Mouse (Mus musculus) bone marrow macrophage, adult 2 months (primary cell): Measurements from ENCODE around the gene Tmem274. TPM values are rescaled to one million over a fixed set of nuclear protein-coding genes. Genes with fewer than 3 reads are reported as not detected.
"Not testable (repeated sequence)": the region's sequence is repeated elsewhere in the genome, so short reads cannot be mapped to it uniquely, and the experiment has no call there.

Experiments
- H3K27ac ChIP-seq: 2 replicates; pipeline ENCODE4 v1.5.1; 2012; ENCODE audit warnings: low read depth, low read length; ENCODE audit not compliant: insufficient read depth
- H3K4me1 ChIP-seq: 2 replicates; pipeline ENCODE4 v1.6.1; 2012; ENCODE audit warnings: low read length; ENCODE audit not compliant: control insufficient read depth, insufficient read depth
- H3K4me3 ChIP-seq: 2 replicates; pipeline ENCODE4 v1.5.1; 2012; ENCODE audit warnings: mild to moderate bottlenecking, low read length, moderate library complexity; ENCODE audit not compliant: insufficient read depth
- CTCF ChIP-seq: IDR thresholded peaks from 2 replicates; pipeline ENCODE4 v1.5.1; 2012; ENCODE audit warnings: low read depth, mild to moderate bottlenecking, low read length, moderate library complexity
- POLR2A ChIP-seq: IDR thresholded peaks from 2 replicates; pipeline ENCODE4 v1.6.1; 2012; ENCODE audit warnings: mild to moderate bottlenecking, low read depth, low read length, borderline replicate concordance
- polyA plus RNA-seq: library from polyadenylated mRNA; stranded (reverse); fragments of >200 nt; gene quantifications from 2 replicates; pipeline ENCODE4 v1.2.4, GENCODE M21; 2012; ENCODE audit not compliant: missing spikeins, insufficient read depth, insufficient read length

Tmem274 gene
- polyA plus RNA-seq: not detected in 2 replicates

DNA sequence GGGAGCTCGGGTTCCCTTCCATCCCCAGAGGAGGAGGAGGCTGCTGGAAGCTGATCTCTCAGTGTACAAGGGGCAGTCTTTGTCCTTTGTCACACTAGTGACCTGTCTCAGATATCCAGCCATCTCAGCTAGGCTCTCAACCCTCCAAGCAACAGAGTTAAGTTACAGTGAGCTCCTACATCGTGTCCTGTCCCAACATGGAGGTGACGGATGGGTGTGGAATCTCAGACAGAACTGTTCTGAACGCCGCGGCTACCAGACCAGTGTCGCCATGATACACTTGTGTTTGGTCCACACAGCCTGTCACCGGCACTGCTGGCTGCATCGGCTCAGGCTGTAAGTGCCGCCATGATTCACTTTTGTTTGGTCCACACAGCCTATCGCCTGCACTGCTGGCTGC, at the start of gene Tmem274:
TSS of gene Tmem274 (plus strand) at position 301 of the 400 bp plus-strand sequence.
- no peaks in the 10 kb centered on the region for H3K4me1 ChIP-seq
- H3K27ac ChIP-seq: no peak within 1 kb of the TSS
- H3K4me3 ChIP-seq: no peak within 1 kb of the TSS
- no peak for TF ChIP-seq CTCF
- no peak for TF ChIP-seq POLR2A

GRCm38 (mm10) chr4:149429592-149429991, 47.6 kb upstream of the Tmem274 start:
- TF ChIP-seq CTCF: no peak
- TF ChIP-seq POLR2A: no peak
- Histone ChIP-seq H3K4me1 (0 out of 2 replicates have a peak, but pooled peaks cover 2% of the 10 kb centered on the region), H3K27ac (no peak overlapping the region), H3K4me3 (no peak overlapping the region)

DNA sequence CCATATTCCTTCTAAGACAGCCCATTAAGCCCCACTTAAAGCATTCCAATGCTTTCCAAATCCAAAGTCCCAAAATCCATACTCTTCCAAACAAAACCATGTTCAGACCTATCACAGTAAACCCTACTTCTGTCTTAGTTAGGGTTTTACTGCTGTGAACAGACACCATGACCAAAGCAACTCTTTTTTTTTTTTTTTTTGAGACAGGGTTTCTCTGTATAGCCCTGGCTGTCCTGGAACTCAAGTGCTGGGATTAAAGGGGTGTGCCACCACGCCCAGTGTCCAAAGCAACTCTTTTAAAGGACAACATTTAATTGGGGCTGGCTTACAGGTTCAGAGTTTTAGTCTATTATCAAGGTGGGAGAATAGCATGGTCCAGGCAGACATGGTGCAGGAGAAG, 45.3 kb upstream of the Tmem274 start:
- H3K4me3 ChIP-seq, H3K4me1 ChIP-seq, H3K27ac ChIP-seq: not testable (repeated sequence)

DNA sequence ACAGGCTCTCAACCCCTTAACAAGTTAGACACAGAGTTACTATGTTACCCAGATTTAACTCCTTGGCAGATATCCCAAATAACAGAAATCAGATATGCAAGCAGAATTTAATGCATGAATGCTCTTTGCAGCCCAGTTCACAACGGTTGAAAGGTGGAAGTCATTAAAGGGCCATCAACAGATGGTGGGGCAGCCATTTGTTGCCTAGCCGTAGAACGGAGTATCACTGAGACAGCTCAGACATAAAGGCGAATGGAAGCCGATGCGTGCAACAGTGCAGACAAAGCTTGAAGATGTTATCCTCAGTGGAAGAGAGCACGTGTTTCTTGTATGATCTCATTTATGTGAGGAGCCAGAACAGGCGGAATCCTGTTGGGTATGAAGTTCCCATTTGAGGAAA, 36.6 kb upstream of the Tmem274 start:
- no peak overlapping the region for H3K4me3 ChIP-seq
- TF ChIP-seq CTCF: no peak
- no peak for TF ChIP-seq POLR2A
- H3K27ac ChIP-seq: no peak overlapping the region
- peaks cover 19% of the 10 kb centered on the region for H3K4me1 ChIP-seq

DNA sequence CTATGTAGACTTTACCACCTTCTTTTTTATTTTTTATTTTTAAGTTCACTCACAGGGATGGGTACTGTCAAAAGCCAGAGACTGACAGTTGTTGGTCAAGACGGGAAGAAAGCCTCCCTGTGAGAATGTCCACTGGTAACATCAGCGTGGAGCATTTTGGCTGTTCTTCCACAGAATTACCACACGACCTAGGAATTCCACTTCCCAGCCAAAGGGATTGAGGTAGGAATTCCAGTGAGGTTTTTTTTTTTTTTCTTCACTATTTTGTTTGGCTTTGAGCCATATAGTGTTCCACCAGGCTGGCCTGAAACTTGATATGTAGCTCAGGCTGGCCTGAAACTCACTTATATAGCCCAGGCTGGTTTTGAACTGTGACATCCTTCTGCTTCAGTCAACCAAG, 34.7 kb upstream of the Tmem274 start:
- no peak for TF ChIP-seq CTCF
- Histone ChIP-seq H3K4me1 (peaks cover 28% of the 10 kb centered on the region), H3K27ac (no peak overlapping the region), H3K4me3 (no peak overlapping the region)

- peaks cover 25% of the 10 kb centered on the region for H3K4me1 ChIP-seq
- peak overlapping the region; percentile 85; the same call in 1 of the 2 replicates for H3K27ac ChIP-seq
- H3K4me3 ChIP-seq: no peak overlapping the region; the same call in 1 of the 2 replicates
- TF ChIP-seq CTCF: no peak
- TF ChIP-seq POLR2A: no peak
These were observed 32.7 kb upstream of the Tmem274 start for GRCm38 (mm10) chr4:149444465-149444864.

- H3K4me1 ChIP-seq: peaks cover 19% of the 10 kb centered on the region
- H3K27ac ChIP-seq: peak overlapping the region; percentile 85
- H3K4me3 ChIP-seq: peak overlapping the region; percentile 52
- no peak for TF ChIP-seq CTCF
- 0 out of 2 replicates have a peak, but pooled peaks have one; percentile 48 for TF ChIP-seq POLR2A
These were observed 32.0 kb upstream of the Tmem274 start for GRCm38 (mm10) chr4:149444964-149445701.

DNA sequence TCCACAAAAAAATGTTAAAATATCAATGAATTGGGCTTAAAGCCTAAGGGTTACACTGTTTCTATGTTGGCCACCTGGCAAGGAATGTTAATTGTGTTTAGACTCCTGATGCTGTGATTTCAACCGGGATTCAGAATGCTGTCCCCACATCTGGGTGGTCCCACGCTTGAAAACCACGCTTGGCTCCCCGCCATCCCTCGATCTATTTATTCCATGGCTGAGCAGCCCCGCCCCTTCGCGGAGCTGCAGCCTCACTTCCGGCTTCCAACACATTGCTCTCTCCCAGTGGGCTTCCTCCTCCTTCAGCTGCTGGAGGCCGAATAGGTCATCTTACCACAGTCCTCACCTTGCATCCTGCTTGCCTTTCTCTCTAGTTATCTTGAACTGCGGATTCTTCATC, 31.3 kb upstream of the Tmem274 start:
- Histone ChIP-seq H3K27ac (peak overlapping the region; percentile 85), H3K4me1 (peaks cover 17% of the 10 kb centered on the region), H3K4me3 (no peak overlapping the region)
- TF ChIP-seq POLR2A: no peak
- no peak for TF ChIP-seq CTCF

GRCm38 (mm10) chr4:149446309-149446708, 30.9 kb upstream of the Tmem274 start:
- TF ChIP-seq POLR2A (no peak), CTCF (no peak)
- peak overlapping the region; percentile 85 for H3K27ac ChIP-seq
- peaks cover 17% of the 10 kb centered on the region for H3K4me1 ChIP-seq
- no peak overlapping the region for H3K4me3 ChIP-seq

DNA sequence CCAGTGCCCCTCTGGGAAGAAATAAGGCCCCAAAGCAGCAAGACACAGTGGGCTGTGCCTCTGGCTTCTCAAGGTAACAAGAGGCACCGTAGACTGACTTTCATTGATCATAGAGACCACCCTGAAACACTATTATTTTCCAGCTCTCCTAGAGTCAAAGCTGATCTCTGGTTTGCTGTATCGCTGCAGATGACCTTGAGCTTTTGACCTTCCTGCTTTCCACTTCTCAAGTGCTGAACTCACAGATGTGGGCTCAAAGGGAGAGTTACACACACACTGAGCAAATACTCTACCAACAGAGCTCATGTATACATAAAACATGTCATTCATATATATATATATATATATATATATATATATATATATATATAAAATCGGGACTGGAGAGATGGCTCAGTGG, 26.5 kb upstream of the Tmem274 start:
- Histone ChIP-seq H3K27ac (no peak overlapping the region), H3K4me3 (no peak overlapping the region), H3K4me1 (peaks cover 8% of the 10 kb centered on the region)
- TF ChIP-seq POLR2A (no peak), CTCF (no peak)

GRCm38 (mm10) chr4:149453656-149454055, 23.5 kb upstream of the Tmem274 start:
- Histone ChIP-seq H3K4me1 (peaks cover 5% of the 10 kb centered on the region; the same call in 1 of the 2 replicates), H3K27ac (no peak overlapping the region), H3K4me3 (no peak overlapping the region)
- TF ChIP-seq CTCF: peak; percentile 34; the same call in 1 of the 2 replicates
- TF ChIP-seq POLR2A: no peak
